Mouse (Mus musculus): Measurements from ENCODE around the gene Rnaset2b.
"Not testable (repeated sequence)": the region's sequence is repeated elsewhere in the genome, so short reads cannot be mapped to it uniquely, and the experiment has no call there.

- not testable (repeated sequence) for TF ChIP-seq CTCF (IDR thresholded peaks at IDR 0.05; ENCODE audit: low read depth, low read length); GATA1 (IDR thresholded peaks at IDR 0.05; ENCODE audit: borderline replicate concordance, low read length); TAL1 (conservative IDR thresholded peaks at IDR 0.05; ENCODE audit: low read depth, low read length); POLR2AphosphoS5 (IDR thresholded peaks at IDR 0.05; ENCODE audit: insufficient replicate concordance, low read depth, low read length); GATA2 (IDR thresholded peaks at IDR 0.05; ENCODE audit: borderline replicate concordance, low read depth, low read length)
Observed at GRCm38 (mm10) chr17:6971238-6971637, 804 bp downstream of the Rnaset2b start.
